Mouse (Mus musculus) Patski (cell line): ENCODE results near the gene Nbeal1. TPM values are rescaled to one million over a fixed set of nuclear protein-coding genes. Genes with fewer than 3 reads are reported as not detected.
"Not testable (repeated sequence)": the region's sequence is repeated elsewhere in the genome, so short reads cannot be mapped to it uniquely, and the experiment has no call there.

ENCODE experiments used
- ATAC-seq: fragments of 100-300 bp; one replicate; pipeline ENCODE4 v1.8.0; 2021
- CTCF ChIA-PET: fragments of 350-600 bp; sonication (Branson Sonifier 250); formaldehyde crosslinking; loops from one replicate; lab custom pipeline; 2022; ENCODE audit warnings: inconsistent platforms; lab: Charles Lee
- POLR2A ChIA-PET: fragments of 350-600 bp; sonication (Branson Sonifier 250); formaldehyde crosslinking; loops from one replicate; lab custom pipeline; 2022; ENCODE audit warnings: antibody characterized with exemption, inconsistent platforms; lab: Charles Lee
- DNase-seq: peaks from one replicate; pipeline ENCODE4 v3.0.0-alpha.2; 2011; ENCODE audit warnings: low read depth, low spot score
- H3K27me3 ChIP-seq: fragments of 371-371 bp; one replicate; pipeline ENCODE4 v1.5.1; 2021
- CTCF ChIP-seq: fragments of 100-300 bp; IDR thresholded peaks from one replicate; pipeline ENCODE4 v1.5.1; 2021
- in situ Hi-C: fragments of 300-500 bp; cut with MboI; formaldehyde crosslinking; loops from 3 replicates; pipeline ENCODE4 v1.11.1; 2018; ENCODE audit warnings: low pct_unique_long_range_greater_than_20kb, mixed read lengths
- polyA plus RNA-seq: library from polyadenylated mRNA; unstranded; gene quantifications from one replicate; pipeline ENCODE4 v1.2.3, GENCODE M21; 2021

The Nbeal1 gene
- 9.4 TPM for polyA plus RNA-seq

- CTCF ChIA-PET, result interaction anchor here (1.2 to 1.6 kb wide), 3 partner anchors 10 to 22 kb away, joined by 3 to 7 read pairs (median 3); no protein-coding TSS in a partner anchor
- in situ Hi-C loops, result no loop called here
- peak; percentile 96 for ATAC-seq
- POLR2A ChIA-PET, result interaction anchor here (1.0 to 2.0 kb wide), 2 partner anchors 10 to 16 kb away, joined by 3 to 6 read pairs; no protein-coding TSS in a partner anchor
- no peaks in the 10 kb centered on the region for H3K27me3 ChIP-seq
- TF ChIP-seq CTCF, result no peak
- peak; percentile 89 for DNase-seq
Measured at GRCm38 (mm10) chr1:60179932-60180783, at the start of gene Nbeal1. Gene Nbeal1, plus strand, starts transcription at chr1:60180599.

GRCm38 (mm10) chr1:60137346-60137745, 43.1 kb upstream of the Nbeal1 start:
- DNase-seq (peak; percentile 56), ATAC-seq (peak; percentile 57)
- no peaks in the 10 kb centered on the region for H3K27me3 ChIP-seq
- in situ Hi-C loops, result no loop called here
- no peak for TF ChIP-seq CTCF
- CTCF ChIA-PET, result no interaction called here
- POLR2A ChIA-PET, result no interaction called here

- CTCF ChIA-PET, result interaction anchor here (0.6 kb wide), 1 partner anchor 48 kb away, joined by 3 read pairs; no protein-coding TSS in a partner anchor
- POLR2A ChIA-PET, result no interaction called here
- in situ Hi-C loops, result loop anchor here (25.0 kb wide), 1 partner anchor 710 kb away; no protein-coding TSS in a partner anchor
- DNase-seq, result no peak
- TF ChIP-seq CTCF, result no peak
- ATAC-seq, result no peak
- H3K27me3 ChIP-seq, result no peaks in the 10 kb centered on the region
Measured at GRCm38 (mm10) chr1:60152700-60153099, 27.7 kb upstream of the Nbeal1 start.

GRCm38 (mm10) chr1:60156651-60157050, 23.7 kb upstream of the Nbeal1 start:
- no peaks in the 10 kb centered on the region for H3K27me3 ChIP-seq
- TF ChIP-seq CTCF, result no peak
- in situ Hi-C loops, result loop anchor here (25.0 kb wide), 1 partner anchor 706 kb away; no protein-coding TSS in a partner anchor
- DNase-seq, result no peak
- CTCF ChIA-PET, result no interaction called here
- no peak for ATAC-seq
- POLR2A ChIA-PET, result no interaction called here

- ATAC-seq, result no peak
- no peaks in the 10 kb centered on the region for H3K27me3 ChIP-seq
- CTCF ChIA-PET, result interaction anchor here (0.8 to 1.9 kb wide), 6 partner anchors 11 to 698 kb away, joined by 3 to 7 read pairs (median 3); partner anchors contain the start of gene Nbeal1
- in situ Hi-C loops, result loop anchor here (25.0 kb wide), 1 partner anchor 704 kb away; no protein-coding TSS in a partner anchor
- TF ChIP-seq CTCF, result peak; percentile 74
- POLR2A ChIA-PET, result interaction anchor here (0.6 kb wide), 1 partner anchor 16 kb away, joined by 5 read pairs; no protein-coding TSS in a partner anchor
- no peak for DNase-seq
Measured at GRCm38 (mm10) chr1:60158411-60158810, 22.0 kb upstream of the Nbeal1 start.

- in situ Hi-C loops, result loop anchor here (25.0 kb wide), 1 partner anchor 699 kb away; no protein-coding TSS in a partner anchor
- ChIA-PET CTCF (interaction anchor here (1.0 to 1.6 kb wide), 3 partner anchors 10 to 50 kb away, joined by 3 read pairs; no protein-coding TSS in a partner anchor), POLR2A (interaction anchor here (1.5 kb wide), 1 partner anchor 16 kb away, joined by 3 read pairs; the partner anchor contains the start of gene Nbeal1)
- DNase-seq (no peak), ATAC-seq (no peak)
- no peaks in the 10 kb centered on the region for H3K27me3 ChIP-seq
- TF ChIP-seq CTCF, result no peak
Measured at GRCm38 (mm10) chr1:60163676-60164075, 16.7 kb upstream of the Nbeal1 start.

GRCm38 (mm10) chr1:60169626-60170025, 10.8 kb upstream of the Nbeal1 start:
- in situ Hi-C loops, result loop anchor here (25.0 kb wide), 1 partner anchor 693 kb away; no protein-coding TSS in a partner anchor
- ChIA-PET CTCF (interaction anchor here (0.8 to 1.3 kb wide), 2 partner anchors 11 to 15 kb away, joined by 3 read pairs; no protein-coding TSS in a partner anchor), POLR2A (interaction anchor here (1.5 kb wide), 1 partner anchor 10 kb away, joined by 6 read pairs; the partner anchor contains the start of gene Nbeal1)
- DNase-seq (no peak), ATAC-seq (no peak)
- H3K27me3 ChIP-seq, result no peaks in the 10 kb centered on the region
- TF ChIP-seq CTCF, result no peak

- CTCF ChIA-PET, result interaction anchor here (1.2 kb wide), 1 partner anchor 12 kb away, joined by 3 read pairs; no protein-coding TSS in a partner anchor
- POLR2A ChIA-PET, result interaction anchor here (1.5 kb wide), 1 partner anchor 9 kb away, joined by 6 read pairs; the partner anchor contains the start of gene Nbeal1
Measured at GRCm38 (mm10) chr1:60170251-60170650, 10.1 kb upstream of the Nbeal1 start.

GRCm38 (mm10) chr1:60173119-60173518, 7.3 kb upstream of the Nbeal1 start:
- CTCF ChIA-PET, result interaction anchor here (0.8 to 0.9 kb wide), 2 partner anchors 10 to 68 kb away, joined by 3 read pairs; no protein-coding TSS in a partner anchor
- DNase-seq (no peak), ATAC-seq (no peak)
- no peak for TF ChIP-seq CTCF
- no peaks in the 10 kb centered on the region for H3K27me3 ChIP-seq
- in situ Hi-C loops, result loop anchor here (25.0 kb wide), 1 partner anchor 689 kb away; no protein-coding TSS in a partner anchor
- POLR2A ChIA-PET, result interaction anchor here (0.6 to 0.9 kb wide), 2 partner anchors 57 to 132 kb away, joined by 3 to 5 read pairs; no protein-coding TSS in a partner anchor

More at GRCm38 (mm10) chr1:60170251-60170650, 10.1 kb upstream of the Nbeal1 start:
- no peak for DNase-seq
- no peak for ATAC-seq
- no peak for TF ChIP-seq CTCF
- in situ Hi-C loops, result loop anchor here (25.0 kb wide), 1 partner anchor 692 kb away; no protein-coding TSS in a partner anchor
- H3K27me3 ChIP-seq, result no peaks in the 10 kb centered on the region

- POLR2A ChIA-PET, H3K27me3 ChIP-seq, DNase-seq, ATAC-seq, in situ Hi-C loops: not testable (repeated sequence)
- CTCF ChIA-PET, result interaction anchor here (1.2 to 1.4 kb wide), 2 partner anchors 27 to 35 kb away, joined by 3 read pairs; no protein-coding TSS in a partner anchor
Measured at GRCm38 (mm10) chr1:60177814-60178213, 2.6 kb upstream of the Nbeal1 start.
